Comparison of ENCODE assay signal across 13 mouse cellular contexts in genomic region chr15:103295851-103296250, GRCm38 (mm10). TPM values are rescaled to one million over a fixed set of nuclear protein-coding genes. Genes with fewer than 3 reads are reported as not detected.
DNase-seq lines count a peak whose midpoint lies in the region; ATAC-seq lines count a peak whose summit lies in the region.
"Had no signal": no experiment of that assay in that cellular context is flagged by ENCODE, and none has a peak within 500 bp of the region (broad histone marks: within the 10 kb centered on the region; RNA-seq: fewer than 3 reads in every experiment).

No protein-coding gene starts in this region.

- ATAC-seq in limb, embryonic 13.5 days (ENCODE audit: low FRiP score, low read depth), result peak; percentile 9; the same call in 1 of the 2 replicates
- ATAC-seq in megakaryocyte-erythroid progenitor cell, adult 5-6 weeks (replicated peaks; ENCODE audit: low FRiP score, low TSS enrichment, poor library complexity, severe bottlenecking), result no peak

- peak overlapping the region; percentile 25 for H3K4me2 ChIP-seq in limb, embryonic 13.5 days (replicated peaks)

- 24% methylated on average over 5 of the region's 5 CpGs for WGBS in heart, embryonic 10.5 days
- WGBS in limb, embryonic 13.5 days, result 4% methylated on average over 5 of the region's 5 CpGs

- intact Hi-C loops in heart, postnatal 14 days (cut with DNase I), result no loop called here

- H3K4me3 ChIP-seq in heart, embryonic 10.5 days, result no peak overlapping the region
- H3K4me3 ChIP-seq in limb, embryonic 13.5 days, result no peak overlapping the region

- H3K9ac ChIP-seq in limb, embryonic 13.5 days, result 0 out of 2 replicates have a peak overlapping the region, but pooled peaks have one; percentile 43

- no peaks in the 10 kb centered on the region for H3K27me3 ChIP-seq in heart, embryonic 10.5 days (ENCODE audit: insufficient read depth, poor library complexity, severe bottlenecking)
- no peaks in the 10 kb centered on the region for H3K27me3 ChIP-seq in limb, embryonic 13.5 days

- DNase-seq in heart, embryonic 10.5 days (ENCODE audit: low spot score), result no peak
- no peak for DNase-seq in heart, postnatal 14 days
- peak; percentile 32 for DNase-seq in thymus, postnatal 4 days
- no peak for DNase-seq in thymus, postnatal 36 days
- no peak for DNase-seq in frontal cortex, postnatal 25 days (ENCODE audit: low spot score in 2 of 2)
- no peak for DNase-seq in cerebellum, postnatal 25 days
- DNase-seq: cerebellum, adult 2 months; gastrocnemius, postnatal 36 days; kidney, adult 2 months; lung, postnatal 36 days; thymus, postnatal 14 days had no signal

- peak overlapping the region; percentile 67 for H3K27ac ChIP-seq in heart, embryonic 10.5 days
- peak overlapping the region; percentile 94 for H3K27ac ChIP-seq in limb, embryonic 13.5 days

- H3K4me1 ChIP-seq in heart, embryonic 10.5 days, result peaks cover 30% of the 10 kb centered on the region
- peaks cover 85% of the 10 kb centered on the region for H3K4me1 ChIP-seq in limb, embryonic 13.5 days

- H3K36me3 ChIP-seq in heart, embryonic 10.5 days, result peaks cover 69% of the 10 kb centered on the region
- peaks cover 59% of the 10 kb centered on the region for H3K36me3 ChIP-seq in limb, embryonic 13.5 days

- no peaks in the 10 kb centered on the region for H3K9me3 ChIP-seq in heart, embryonic 10.5 days
- no peaks in the 10 kb centered on the region for H3K9me3 ChIP-seq in limb, embryonic 13.5 days

RNA-seq across cellular contexts. Expression of gene Gpr84, which starts 14.6 kb away (rescaled TPM):
- 0.35 TPM in 1 of 2 replicates, not detected in the other for polyA plus RNA-seq in heart, embryonic 10.5 days (2016; fragmentation: Nextera tagmentation; extraction: Ambion mirVana)
- not detected for total RNA-seq in heart, postnatal 14 days (2021)
- polyA plus RNA-seq in limb, embryonic 13.5 days (2015; fragmentation: Nextera tagmentation; extraction: Ambion mirVana), result 0.34 and 0.41 TPM in 2 replicates
- 0.49 TPM in 1 of 2 replicates, not detected in the other for total RNA-seq in megakaryocyte-erythroid progenitor cell, adult 5-6 weeks (2014; fragmentation: Nextera tagmentation)
- 0.34 and 1.3 TPM in 2 replicates for total RNA-seq in megakaryocyte-erythroid progenitor cell, adult 5-6 weeks (2017)
- total RNA-seq: gastrocnemius, postnatal 36 days had no signal

RNA-seq across cellular contexts. Expression of gene Copz1, which starts 23.3 kb away (rescaled TPM):
- 220 and 264 TPM in 2 replicates for polyA plus RNA-seq in heart, embryonic 10.5 days (2016; fragmentation: Nextera tagmentation; extraction: Ambion mirVana)
- 10 to 100 TPM; 58.9 to 63.6 TPM for total RNA-seq in heart, postnatal 14 days (2021)
- polyA plus RNA-seq in limb, embryonic 13.5 days (2015; fragmentation: Nextera tagmentation; extraction: Ambion mirVana), result 283 TPM in 2 replicates
- 218 and 249 TPM in 2 replicates for total RNA-seq in megakaryocyte-erythroid progenitor cell, adult 5-6 weeks (2014; fragmentation: Nextera tagmentation)
- total RNA-seq in megakaryocyte-erythroid progenitor cell, adult 5-6 weeks (2017), result 53.9 and 91.2 TPM in 2 replicates

RNA-seq across cellular contexts. Expression of gene Nfe2, which starts 37.6 kb away (rescaled TPM):
- 15.2 and 19.4 TPM in 2 replicates for polyA plus RNA-seq in heart, embryonic 10.5 days (2016; fragmentation: Nextera tagmentation; extraction: Ambion mirVana)
- total RNA-seq in heart, postnatal 14 days (2021), result under 1 TPM; 0.60 to 0.83 TPM
- polyA plus RNA-seq in limb, embryonic 13.5 days (2015; fragmentation: Nextera tagmentation; extraction: Ambion mirVana), result 2.8 and 3.8 TPM in 2 replicates
- 145 and 147 TPM in 2 replicates for total RNA-seq in megakaryocyte-erythroid progenitor cell, adult 5-6 weeks (2014; fragmentation: Nextera tagmentation)
- 124 and 142 TPM in 2 replicates for total RNA-seq in megakaryocyte-erythroid progenitor cell, adult 5-6 weeks (2017)
- total RNA-seq: gastrocnemius, postnatal 36 days had no signal

RNA-seq across cellular contexts. Expression of gene Zfp385a, which starts 44.0 kb away (rescaled TPM):
- 8.9 and 15.8 TPM in 2 replicates for polyA plus RNA-seq in heart, embryonic 10.5 days (2016; fragmentation: Nextera tagmentation; extraction: Ambion mirVana)
- total RNA-seq in heart, postnatal 14 days (2021), result 10 to 100 TPM; 16.6 to 18.4 TPM
- polyA plus RNA-seq in limb, embryonic 13.5 days (2015; fragmentation: Nextera tagmentation; extraction: Ambion mirVana), result 11.7 and 13.1 TPM in 2 replicates
- 23.4 and 28.7 TPM in 2 replicates for total RNA-seq in megakaryocyte-erythroid progenitor cell, adult 5-6 weeks (2014; fragmentation: Nextera tagmentation)
- 1.7 and 2.1 TPM in 2 replicates for total RNA-seq in megakaryocyte-erythroid progenitor cell, adult 5-6 weeks (2017)

RNA-seq across cellular contexts. Expression of gene Hnrnpa1, which starts 55.6 kb away (rescaled TPM):
- 682 and 901 TPM in 2 replicates for polyA plus RNA-seq in heart, embryonic 10.5 days (2016; fragmentation: Nextera tagmentation; extraction: Ambion mirVana)
- total RNA-seq in heart, postnatal 14 days (2021), result 100 to 1,000 TPM; 174 to 180 TPM
- 1,120 and 1,163 TPM in 2 replicates for polyA plus RNA-seq in limb, embryonic 13.5 days (2015; fragmentation: Nextera tagmentation; extraction: Ambion mirVana)
- total RNA-seq in megakaryocyte-erythroid progenitor cell, adult 5-6 weeks (2014; fragmentation: Nextera tagmentation), result 845 and 937 TPM in 2 replicates
- total RNA-seq in megakaryocyte-erythroid progenitor cell, adult 5-6 weeks (2017), result 2,161 and 2,727 TPM in 2 replicates

Comparison
In these comparisons a context has a peak if more than half of its experiments do, and no peak if none do; other contexts are left out.
1. RNA of gene Nfe2, which starts 37.6 kb away (total RNA-seq): 124 to 147 TPM in megakaryocyte-erythroid progenitor cell, adult 5-6 weeks; 0.60 to 0.83 TPM in heart, postnatal 14 days; every median in the first group is over 10 times any median in the second.